Mouse (Mus musculus): ENCODE measurements around the gene Kitl.

Gene Kitl

DNA sequence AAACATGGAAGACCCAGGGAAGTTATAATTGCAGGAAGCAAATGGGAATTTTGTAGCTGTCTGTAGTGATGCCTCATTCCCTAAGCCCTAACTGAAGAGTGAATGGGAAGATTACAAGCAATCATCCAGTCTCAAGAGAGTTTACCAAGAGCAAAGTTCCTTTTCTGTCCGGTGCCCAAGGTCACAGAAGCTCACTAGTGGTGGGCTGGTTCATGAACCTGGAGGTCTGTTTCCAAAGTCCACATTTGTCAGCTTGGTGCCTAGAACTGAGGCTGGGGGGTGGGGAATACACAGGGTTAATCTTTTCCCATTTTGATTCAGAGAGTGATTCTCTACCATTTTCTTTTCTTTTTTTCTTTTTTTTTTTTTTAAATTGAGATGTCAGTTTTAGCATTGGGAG, 11.3 kb downstream of the Kitl start:
- DNase-seq (ENCODE audit: low spot score in 2 of 2) = no peak

GRCm38 (mm10) chr10:100030385-100030784, 15.0 kb downstream of the Kitl start:
- DNase-seq (ENCODE audit: low spot score in 2 of 2) = no peak

DNA sequence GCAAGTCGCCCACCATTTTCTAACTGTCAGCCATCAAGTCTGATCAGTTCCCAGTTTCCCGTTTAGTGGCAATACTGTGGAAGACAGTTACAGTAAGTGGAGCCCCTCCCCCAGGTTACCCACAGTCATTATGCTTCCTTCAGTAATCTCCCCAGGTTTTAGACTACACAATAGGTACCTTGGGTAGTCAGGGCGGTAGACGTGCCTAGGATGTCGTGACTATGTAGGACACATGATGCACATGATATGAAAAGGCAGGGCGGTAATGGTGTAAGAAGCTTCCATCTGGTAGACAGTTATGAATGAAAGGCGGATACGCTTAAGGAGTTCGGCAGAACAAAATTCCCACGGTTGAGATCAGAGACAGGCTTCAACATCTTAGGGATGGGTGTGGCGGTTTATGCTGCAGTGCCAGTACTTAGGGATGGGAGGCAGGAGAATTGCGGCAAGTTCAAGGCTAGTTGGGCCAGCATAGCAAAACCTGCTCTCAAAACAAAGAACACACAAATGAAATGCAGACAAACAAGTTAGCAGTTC, 15.6 kb downstream of the Kitl start:
- no peak for DNase-seq (ENCODE audit: low spot score in 2 of 2)

DNA sequence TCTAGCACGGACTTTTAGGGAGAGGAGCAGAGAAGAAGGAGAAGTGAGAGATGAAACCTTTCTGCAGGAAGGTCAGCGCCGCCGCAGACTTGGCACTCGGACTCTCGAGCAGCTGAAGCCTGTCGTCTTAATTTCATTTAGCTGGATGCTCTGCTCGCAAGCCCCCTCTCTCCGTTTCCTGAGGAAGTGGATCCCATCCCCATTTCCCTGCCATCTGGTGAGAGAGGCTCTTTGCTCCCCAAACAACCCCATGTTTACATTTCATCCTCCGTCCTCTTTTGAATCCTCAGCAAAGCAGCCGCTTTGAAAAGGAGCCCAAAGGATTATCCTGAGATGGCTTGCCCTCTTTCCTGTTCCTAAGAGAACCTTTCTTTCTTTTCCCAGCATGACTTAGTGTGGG, 16.2 kb downstream of the Kitl start:
- DNase-seq (ENCODE audit: low spot score in 2 of 2) = no peak

DNA sequence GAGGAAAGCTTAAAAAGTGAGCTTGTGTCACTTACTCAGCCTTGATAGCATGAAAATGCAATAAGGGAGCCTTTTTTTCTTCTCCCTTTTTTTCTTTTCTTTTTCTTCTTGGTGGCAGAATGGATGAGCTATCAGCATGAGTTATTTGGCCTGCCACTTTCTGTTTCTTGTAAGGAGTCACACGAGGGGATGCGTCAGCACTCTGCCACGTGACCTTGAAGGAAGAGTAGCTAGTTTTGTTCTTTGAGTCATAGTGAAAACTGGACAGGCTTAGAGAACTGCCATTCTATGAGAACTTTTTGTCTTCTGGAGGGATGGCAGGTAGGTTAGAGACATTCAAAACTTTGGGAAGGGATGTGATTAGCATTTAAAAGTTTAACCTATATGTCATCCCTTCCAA, 17.1 kb downstream of the Kitl start:
- DNase-seq (ENCODE audit: low spot score in 2 of 2) = peak; percentile 53

DNA sequence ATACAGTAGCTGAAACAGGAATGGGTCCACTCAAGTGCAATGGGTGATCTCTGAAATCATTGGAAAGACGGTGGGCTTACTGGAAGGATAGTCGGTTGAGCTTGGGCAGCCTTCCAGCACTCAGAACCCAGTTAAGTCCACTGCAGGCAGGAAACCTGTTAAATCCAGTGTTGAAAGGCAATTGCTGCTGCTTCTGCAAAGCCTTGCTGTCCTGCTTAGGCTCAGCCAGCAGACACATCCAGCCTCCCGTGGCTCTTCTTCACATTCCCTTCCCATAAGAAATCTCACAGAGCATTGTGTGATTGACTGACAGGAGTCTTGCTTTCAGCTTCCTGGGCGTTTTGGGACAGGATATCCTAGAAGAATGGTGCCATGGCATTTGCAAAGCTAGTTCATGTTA, 20.6 kb downstream of the Kitl start:
- no peak for DNase-seq (ENCODE audit: low spot score in 2 of 2)

DNA sequence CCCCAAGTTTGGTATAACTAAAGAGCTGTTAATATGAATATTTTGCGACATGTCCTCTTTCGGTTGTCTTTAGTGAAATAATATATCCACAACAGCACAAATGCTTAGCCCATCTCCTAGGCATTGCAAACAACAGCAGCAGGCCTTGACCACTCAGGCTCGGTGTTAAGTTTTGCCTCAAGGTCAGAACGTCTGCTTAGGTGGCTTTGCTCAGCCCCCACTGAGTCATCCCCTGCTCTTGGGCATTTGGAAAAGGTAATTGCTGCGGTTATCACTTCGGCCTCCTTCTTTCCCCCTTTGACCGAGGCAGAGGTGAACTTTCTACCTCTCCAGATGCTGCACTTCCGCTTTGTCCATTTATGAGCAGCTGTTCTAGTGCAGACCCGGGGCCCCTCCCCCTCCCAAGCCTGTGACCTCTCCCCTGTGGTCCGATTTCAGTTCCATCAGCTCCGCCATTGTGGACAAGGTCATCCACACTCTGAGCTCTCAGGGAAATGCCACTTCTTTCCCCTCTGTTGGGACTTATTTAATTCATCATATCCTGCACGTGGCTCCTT, 23.0 kb downstream of the Kitl start:
- no peak for DNase-seq (ENCODE audit: low spot score in 2 of 2)

DNA sequence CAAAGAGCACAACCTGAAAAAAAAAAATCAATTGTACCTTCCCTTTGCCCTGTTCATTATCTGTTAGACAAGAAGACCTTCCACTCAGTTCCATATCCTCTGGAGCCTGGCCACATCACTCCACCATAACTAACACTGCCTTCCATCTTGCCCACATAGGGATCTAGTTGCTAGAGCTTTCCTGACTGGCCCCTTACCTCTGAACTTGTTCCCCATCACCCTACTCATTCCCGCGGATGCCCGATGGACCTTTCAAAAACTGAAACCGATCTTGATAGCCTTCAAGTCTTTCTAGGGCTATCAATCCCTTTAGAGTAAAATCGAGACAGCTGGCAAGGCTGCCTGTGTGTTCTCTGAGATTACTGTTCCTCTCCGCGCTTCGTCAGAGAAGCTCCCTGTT, 23.6 kb downstream of the Kitl start:
- no peak for DNase-seq (ENCODE audit: low spot score in 2 of 2)

GRCm38 (mm10) chr10:100043748-100044147, 28.3 kb downstream of the Kitl start:
- DNase-seq (ENCODE audit: low spot score in 2 of 2) = no peak

- DNase-seq (ENCODE audit: low spot score in 2 of 2) = no peak
These were observed 28.7 kb downstream of the Kitl start for GRCm38 (mm10) chr10:100044153-100044552.

- no peak for DNase-seq (ENCODE audit: low spot score in 2 of 2)
These were observed 35.8 kb downstream of the Kitl start for GRCm38 (mm10) chr10:100051146-100051783.

DNA sequence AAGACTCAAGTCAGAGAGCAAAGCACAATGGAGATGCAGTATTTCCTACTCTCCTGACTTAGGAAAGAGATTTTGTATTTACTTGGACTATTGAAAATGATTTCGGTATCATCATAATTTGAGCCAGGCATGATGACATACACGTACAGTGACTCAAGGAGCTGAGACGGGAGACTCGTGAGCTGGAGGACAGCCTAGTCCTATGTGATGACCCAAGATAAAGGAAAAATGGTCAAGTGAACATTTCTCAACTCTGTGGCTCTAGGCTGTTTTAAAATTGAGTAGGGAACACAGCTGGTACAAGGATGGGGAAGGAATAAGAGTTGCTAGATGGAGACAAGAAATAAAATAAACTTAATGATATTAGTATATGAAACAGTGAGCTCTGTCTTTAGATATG, 37.0 kb downstream of the Kitl start:
- DNase-seq (ENCODE audit: low spot score in 2 of 2) = no peak

GRCm38 (mm10) chr10:100052911-100053310, 37.5 kb downstream of the Kitl start:
- DNase-seq (ENCODE audit: low spot score in 2 of 2) = no peak

GRCm38 (mm10) chr10:100054006-100054405, 38.6 kb downstream of the Kitl start:
- DNase-seq (ENCODE audit: low spot score in 2 of 2) = peak; percentile 59 to 63

- DNase-seq (ENCODE audit: low spot score in 2 of 2) = no peak
These were observed 39.7 kb downstream of the Kitl start for GRCm38 (mm10) chr10:100055082-100055481.

DNA sequence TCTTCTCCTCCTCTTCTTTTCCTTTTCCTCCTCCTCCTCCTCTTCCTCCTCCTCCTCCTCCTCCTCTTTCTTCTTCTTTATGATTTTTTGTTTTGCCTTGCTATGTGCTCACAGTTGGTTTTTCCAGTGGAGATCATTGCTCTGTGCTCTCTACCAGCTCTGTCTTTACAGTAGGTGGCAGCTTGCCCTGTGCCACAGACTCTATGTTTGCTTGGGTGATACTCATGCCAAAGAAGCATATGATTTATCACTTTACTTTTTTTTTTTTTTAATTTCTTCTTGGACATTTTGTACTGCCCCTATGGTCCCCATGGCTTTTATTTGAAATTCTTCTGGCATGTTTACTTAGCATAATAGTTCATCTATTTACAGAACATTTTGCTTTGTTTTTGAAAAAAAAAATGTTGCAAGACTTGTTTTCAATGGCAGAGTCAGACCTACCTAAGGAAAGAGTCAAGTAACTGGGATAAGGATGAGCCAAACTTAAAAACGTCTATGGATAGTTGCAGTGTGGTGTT, 41.7 kb downstream of the Kitl start:
- DNase-seq (ENCODE audit: low spot score in 2 of 2) = no peak

DNA sequence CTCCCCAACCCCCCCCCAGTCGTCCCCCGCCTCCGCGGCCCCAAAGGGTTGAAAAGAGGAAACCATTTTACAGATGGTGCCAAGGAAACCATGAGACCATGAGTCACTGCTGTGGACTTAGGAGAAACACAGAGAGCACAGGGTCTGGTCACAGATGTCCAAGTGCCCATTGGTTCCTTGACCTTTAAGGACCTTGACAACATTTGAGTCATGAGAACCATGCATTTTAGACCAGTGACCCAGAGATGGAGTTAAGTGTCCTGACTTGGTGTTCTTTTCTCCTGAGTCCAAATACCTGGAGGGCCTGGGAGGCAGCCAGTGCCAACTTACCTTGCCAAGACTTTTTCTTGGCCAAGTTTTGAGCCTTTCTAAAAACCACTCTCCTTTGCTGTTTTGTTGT, 43.9 kb downstream of the Kitl start:
- no peak for DNase-seq (ENCODE audit: low spot score in 2 of 2)

GRCm38 (mm10) chr10:100065529-100066301, 50.3 kb downstream of the Kitl start:
- DNase-seq (ENCODE audit: low spot score in 2 of 2) = peak; percentile 41 to 73

GRCm38 (mm10) chr10:100066374-100066773, 50.9 kb downstream of the Kitl start:
- no peak for DNase-seq (ENCODE audit: low spot score in 2 of 2)

GRCm38 (mm10) chr10:100072641-100073040, 57.2 kb downstream of the Kitl start:
- no peak for DNase-seq (ENCODE audit: low spot score in 2 of 2)

DNA sequence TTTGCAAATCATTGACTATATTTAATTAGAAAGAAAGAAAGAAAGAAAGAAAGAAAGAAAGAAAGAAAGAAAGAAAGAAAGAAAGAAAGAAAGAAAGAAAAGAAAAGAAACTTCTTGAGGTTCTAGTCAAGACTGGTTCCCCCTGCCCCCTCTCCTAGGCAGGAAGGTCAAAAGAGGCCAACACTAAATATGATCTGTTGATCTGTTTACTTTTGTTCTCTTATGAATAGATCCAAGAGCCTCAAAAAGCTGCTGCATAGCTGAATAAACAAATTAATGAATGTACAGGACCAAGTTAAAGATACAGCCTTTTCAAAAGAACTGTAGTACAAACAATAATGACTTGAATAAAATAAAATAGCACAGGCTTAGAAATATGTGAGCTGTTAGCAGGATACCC, 57.7 kb downstream of the Kitl start:
- DNase-seq (ENCODE audit: low spot score in 2 of 2) = no peak

DNA sequence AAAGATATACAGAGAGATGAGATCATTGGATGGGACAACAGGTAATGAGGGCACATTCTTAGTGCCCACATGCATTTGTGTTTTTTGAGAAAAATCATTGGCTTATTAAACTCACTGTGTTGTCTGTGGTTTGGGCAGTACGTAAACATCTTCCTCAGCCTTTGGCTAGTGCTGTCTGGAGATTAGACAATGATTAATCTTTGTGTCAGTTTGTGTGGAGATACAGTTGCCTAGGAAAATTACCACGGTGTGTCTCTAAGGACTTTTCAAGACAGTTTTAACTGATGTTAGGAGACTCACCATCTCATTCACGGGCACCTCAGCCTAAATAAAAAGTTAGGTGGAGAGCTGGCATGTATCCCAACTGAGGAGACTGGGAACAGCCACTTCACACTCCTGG, 85.7 kb downstream of the Kitl start:
- no peak for DNase-seq (ENCODE audit: low spot score in 2 of 2)

GRCm38 (mm10) chr10:100111209-100111608, 95.8 kb downstream of the Kitl start:
- DNase-seq (ENCODE audit: low spot score in 2 of 2) = no peak

All from heart, adult 9 months (tissue).